Mouse (Mus musculus) left cerebral cortex, postnatal 14 days (tissue): ENCODE measurements around the gene Gm9803. TPM values are rescaled to one million over a fixed set of nuclear protein-coding genes. Genes with fewer than 3 reads are reported as not detected.

ENCODE experiments used
- DNase-seq, 2 experiments: peaks; one replicate each; pipeline ENCODE4 v3.0.0; 2021 to 2022; ENCODE audit warnings: low spot score in 2 of 2, mixed read lengths in 1 of 2
- intact Hi-C: fragments of 180-260 bp; cut with DNase I; formaldehyde crosslinking; loops from one replicate; pipeline ENCODE4 v1.15.1; 2025
- total RNA-seq, 2 experiments: library from RNA; stranded (reverse); gene quantifications; 2 replicates each; pipeline ENCODE4 v1.2.3; 2021

Gene Gm9803
- total RNA-seq, 2 experiments from 2014 or later: 4.0 to 6.4 TPM

GRCm38 (mm10) chr10:43559313-43559712 lies 35.4 kb downstream of the Gm9803 start:
- no peak for DNase-seq
- intact Hi-C loops: no loop called here

GRCm38 (mm10) chr10:43560765-43561164 lies 36.9 kb downstream of the Gm9803 start:
- intact Hi-C loops: no loop called here
- DNase-seq: no peak

GRCm38 (mm10) chr10:43561311-43561710 lies 37.4 kb downstream of the Gm9803 start:
- intact Hi-C loops: no loop called here

More at GRCm38 (mm10) chr10:43561311-43561710, 37.4 kb downstream of the Gm9803 start:
- DNase-seq: no peak

Other genes starting within 250 kb of the Gm9803 start
- gene Bend3, start 45.3 kb upstream of the Gm9803 start, total RNA-seq: 1 to 10 TPM; 4.5 to 4.9 TPM
- 10 to 100 TPM; 44.3 to 45.1 TPM for gene 1700021F05Rik, start 16.9 kb downstream of the Gm9803 start, total RNA-seq
- gene Cd24a, start 54.2 kb downstream of the Gm9803 start, total RNA-seq: 10 to 100 TPM; 43.8 to 46.5 TPM